Mouse (Mus musculus) spleen, adult 2 months (tissue): Measurements from ENCODE around the gene Car10. TPM values are rescaled to one million over a fixed set of nuclear protein-coding genes. Genes with fewer than 3 reads are reported as not detected.

Experiments
- DNase-seq, 2 experiments: peaks; one replicate each; pipeline versions ENCODE4 v3.0.0 to v3.0.0-alpha.2; 2012 to 2021; ENCODE audit warnings: low spot score in 2 of 2, low read depth in 1 of 2
- H3K27ac ChIP-seq: fragments of 200-500 bp; 2 replicates; pipeline ENCODE4 v1.5.1; 2012; ENCODE audit warnings: low read length, inconsistent platforms; ENCODE audit not compliant: insufficient read depth
- H3K27me3 ChIP-seq: fragments of 200-500 bp; 2 replicates; pipeline ENCODE4 v1.6.1; 2012; ENCODE audit warnings: mild to moderate bottlenecking, moderate library complexity, low read length, inconsistent platforms; ENCODE audit not compliant: control insufficient read depth, insufficient read depth
- H3K36me3 ChIP-seq: fragments of 200-500 bp; 2 replicates; pipeline ENCODE4 v1.6.1; 2012; ENCODE audit warnings: mild to moderate bottlenecking, low read length, inconsistent platforms; ENCODE audit not compliant: control insufficient read depth, insufficient read depth
- H3K4me1 ChIP-seq: fragments of 200-500 bp; 2 replicates; pipeline ENCODE4 v1.6.1; 2011; ENCODE audit warnings: inconsistent platforms; ENCODE audit not compliant: control insufficient read depth, insufficient read depth, insufficient read length
- H3K4me3 ChIP-seq: fragments of 200-500 bp; 2 replicates; pipeline ENCODE4 v1.5.1; 2011; ENCODE audit warnings: mild to moderate bottlenecking, inconsistent platforms; ENCODE audit not compliant: insufficient read depth, insufficient read length; ENCODE audit errors: extremely low read depth
- CTCF ChIP-seq: fragments of 200-500 bp; IDR thresholded peaks from 2 replicates; pipeline ENCODE4 v1.5.1; 2011; ENCODE audit warnings: mild to moderate bottlenecking, inconsistent platforms; ENCODE audit not compliant: insufficient read depth, insufficient read length, insufficient replicate concordance; ENCODE audit errors: extremely low read depth
- POLR2A ChIP-seq: fragments of 200-500 bp; IDR thresholded peaks from 2 replicates; pipeline ENCODE4 v1.6.1; 2011; ENCODE audit warnings: low read depth, low read length, inconsistent platforms
- WGBS: fragments of 180-500 bp; shearing (Covaris S2); methylation state at CpG from one replicate; pipeline ENCODE4 v1.1.7; 2018; 5-methylcytosine and 5-hydroxymethylcytosine counted together
- polyA plus RNA-seq: library from polyadenylated mRNA; depleted of rRNA; stranded (reverse); fragments of >200 nt; gene quantifications from 2 replicates; pipeline ENCODE4 v1.2.3, GENCODE M21; 2012

The Car10 gene
- polyA plus RNA-seq, 1 experiment: not detected

GRCm38 (mm10) chr11:93450535-93450934, 352.7 kb downstream of the Car10 start:
- 87% methylated on average over 7 of the region's 7 CpGs for WGBS
- TF ChIP-seq CTCF: no peak
- no peak for TF ChIP-seq POLR2A

GRCm38 (mm10) chr11:93466221-93466620, 368.4 kb downstream of the Car10 start:
- no peak for DNase-seq
- H3K27me3 ChIP-seq: no peaks in the 10 kb centered on the region
- WGBS: 84% methylated on average over 4 of the region's 4 CpGs
- H3K4me3 ChIP-seq: no peak overlapping the region
- no peaks in the 10 kb centered on the region for H3K4me1 ChIP-seq
- no peak overlapping the region for H3K27ac ChIP-seq
- H3K36me3 ChIP-seq: no peaks in the 10 kb centered on the region
- TF ChIP-seq POLR2A (no peak), CTCF (no peak)

More at GRCm38 (mm10) chr11:93450535-93450934, 352.7 kb downstream of the Car10 start:
- no peaks in the 10 kb centered on the region for H3K36me3 ChIP-seq
- no peaks in the 10 kb centered on the region for H3K27me3 ChIP-seq
- no peak overlapping the region for H3K4me3 ChIP-seq
- no peak for DNase-seq
- no peaks in the 10 kb centered on the region for H3K4me1 ChIP-seq
- no peak overlapping the region for H3K27ac ChIP-seq

- DNase-seq: no peak
- H3K27ac ChIP-seq: no peak overlapping the region
- H3K4me1 ChIP-seq: no peaks in the 10 kb centered on the region
- no peaks in the 10 kb centered on the region for H3K27me3 ChIP-seq
- no peak overlapping the region for H3K4me3 ChIP-seq
- H3K36me3 ChIP-seq: no peaks in the 10 kb centered on the region
- WGBS: 80% methylated on average over 3 of the region's 3 CpGs
- TF ChIP-seq POLR2A (no peak), CTCF (no peak)
These were observed 369.9 kb downstream of the Car10 start for GRCm38 (mm10) chr11:93467711-93468110.

- H3K36me3 ChIP-seq: no peaks in the 10 kb centered on the region
- no peak overlapping the region for H3K27ac ChIP-seq
- TF ChIP-seq POLR2A: no peak
- TF ChIP-seq CTCF: no peak
- no peaks in the 10 kb centered on the region for H3K4me1 ChIP-seq
- DNase-seq: no peak
- no peak overlapping the region for H3K4me3 ChIP-seq
- 88% methylated on average over 7 of the region's 7 CpGs for WGBS
- no peaks in the 10 kb centered on the region for H3K27me3 ChIP-seq
These were observed 372.9 kb downstream of the Car10 start for GRCm38 (mm10) chr11:93470771-93471170.

- no peak for DNase-seq
- no peak overlapping the region for H3K27ac ChIP-seq
- no peaks in the 10 kb centered on the region for H3K4me1 ChIP-seq
- no peak overlapping the region for H3K4me3 ChIP-seq
- TF ChIP-seq CTCF: no peak
- TF ChIP-seq POLR2A: no peak
- H3K27me3 ChIP-seq: no peaks in the 10 kb centered on the region
- no peaks in the 10 kb centered on the region for H3K36me3 ChIP-seq
- WGBS: 53% methylated on average over 10 of the region's 10 CpGs
These were observed 373.8 kb downstream of the Car10 start for GRCm38 (mm10) chr11:93471573-93472179.

- 75% methylated on average over 4 of the region's 4 CpGs for WGBS
- Histone ChIP-seq H3K4me1 (no peaks in the 10 kb centered on the region), H3K4me3 (no peak overlapping the region), H3K27me3 (no peaks in the 10 kb centered on the region), H3K36me3 (no peaks in the 10 kb centered on the region), H3K27ac (no peak overlapping the region)
- DNase-seq: no peak
- TF ChIP-seq POLR2A (no peak), CTCF (no peak)
These were observed 386.8 kb downstream of the Car10 start for GRCm38 (mm10) chr11:93484661-93485060.

GRCm38 (mm10) chr11:93487021-93487420, 389.2 kb downstream of the Car10 start:
- no peak overlapping the region for H3K4me3 ChIP-seq
- 97% methylated on average over 1 of the region's 1 CpGs for WGBS
- H3K4me1 ChIP-seq: no peaks in the 10 kb centered on the region
- H3K27me3 ChIP-seq: no peaks in the 10 kb centered on the region
- H3K27ac ChIP-seq: no peak overlapping the region
- no peaks in the 10 kb centered on the region for H3K36me3 ChIP-seq
- no peak for DNase-seq
- no peak for TF ChIP-seq CTCF
- no peak for TF ChIP-seq POLR2A
